Mouse (Mus musculus): Measurements from ENCODE around the gene Uhrf1. TPM values are rescaled to one million over a fixed set of nuclear protein-coding genes. Genes with fewer than 3 reads are reported as not detected.

The Uhrf1 gene
- polyA plus RNA-seq, 2 experiments: 93.9 to 105 TPM

- ATAC-seq (ENCODE audit: low FRiP score, low read depth) (no peak), DNase-seq (ENCODE audit: low spot score) (no peak)
- Histone ChIP-seq H3K27me3 (ENCODE audit: control insufficient read depth, insufficient read depth, low read length) (no peaks in the 10 kb centered on the region), H3K4me1 (ENCODE audit: control insufficient read depth, insufficient read depth, low read length) (peaks cover 11% of the 10 kb centered on the region), H3K27ac (replicated peaks; ENCODE audit: low read depth, low read length) (no peak overlapping the region), H3K9me3 (ENCODE audit: control insufficient read depth, low read length) (no peaks in the 10 kb centered on the region), H3K4me2 (replicated peaks; ENCODE audit: low read depth, low read length, severe bottlenecking) (no peak overlapping the region), H3K36me3 (ENCODE audit: control insufficient read depth, insufficient read depth, low read length) (peaks cover 23% of the 10 kb centered on the region), H3K4me3 (replicated peaks; ENCODE audit: low read length) (no peak overlapping the region), H3K9ac (ENCODE audit: low read depth, low read length, severe bottlenecking) (no peak overlapping the region)
- 90% methylated on average over 5 of the region's 5 CpGs for WGBS
- no peak for TF ChIP-seq POLR2A (IDR thresholded peaks at IDR 0.05; ENCODE audit: borderline replicate concordance, extremely low read depth, insufficient read depth, insufficient read length)
Measured at GRCm38 (mm10) chr17:56273986-56274385, 29.1 kb upstream of the Uhrf1 start.

GRCm38 (mm10) chr17:56275842-56276480 is 27.2 kb upstream of the Uhrf1 start:
- H3K4me3 ChIP-seq (replicated peaks; ENCODE audit: low read length): peak overlapping the region; percentile 59
- 24% methylated on average over 5 of the region's 5 CpGs for WGBS
- DNase-seq (ENCODE audit: low spot score): no peak
- H3K27ac ChIP-seq (replicated peaks; ENCODE audit: low read depth, low read length): peak overlapping the region; percentile 88
- no peak for TF ChIP-seq POLR2A (IDR thresholded peaks at IDR 0.05; ENCODE audit: borderline replicate concordance, extremely low read depth, insufficient read depth, insufficient read length)
- H3K27me3 ChIP-seq (ENCODE audit: control insufficient read depth, insufficient read depth, low read length): no peaks in the 10 kb centered on the region
- H3K4me2 ChIP-seq (replicated peaks; ENCODE audit: low read depth, low read length, severe bottlenecking): peak overlapping the region; percentile 71
- ATAC-seq (ENCODE audit: low FRiP score, low read depth): no peak; the same call in 1 of the 2 replicates
- no peaks in the 10 kb centered on the region for H3K9me3 ChIP-seq (ENCODE audit: control insufficient read depth, low read length)
- H3K36me3 ChIP-seq (ENCODE audit: control insufficient read depth, insufficient read depth, low read length): peaks cover 34% of the 10 kb centered on the region
- H3K4me1 ChIP-seq (ENCODE audit: control insufficient read depth, insufficient read depth, low read length): peaks cover 11% of the 10 kb centered on the region
- peak overlapping the region; percentile 72 for H3K9ac ChIP-seq (ENCODE audit: low read depth, low read length, severe bottlenecking)

GRCm38 (mm10) chr17:56276643-56277566 is 26.2 kb upstream of the Uhrf1 start, which contains the start of gene Ticam1:
Gene Ticam1 (minus strand): TSS chr17:56276786.
- WGBS: 8% methylated on average over 16 of the region's 21 CpGs
- Histone ChIP-seq H3K4me3 (replicated peaks; ENCODE audit: low read length) (peak within 1 kb of the TSS; percentile 59), H3K4me2 (replicated peaks; ENCODE audit: low read depth, low read length, severe bottlenecking) (peak within 1 kb of the TSS; percentile 71), H3K9me3 (ENCODE audit: control insufficient read depth, low read length) (no peaks in the 10 kb centered on the region), H3K36me3 (ENCODE audit: control insufficient read depth, insufficient read depth, low read length) (peaks cover 34% of the 10 kb centered on the region), H3K4me1 (ENCODE audit: control insufficient read depth, insufficient read depth, low read length) (peaks cover 11% of the 10 kb centered on the region), H3K27ac (replicated peaks; ENCODE audit: low read depth, low read length) (peak within 1 kb of the TSS; percentile 88), H3K9ac (ENCODE audit: low read depth, low read length, severe bottlenecking) (peak within 1 kb of the TSS; percentile 72), H3K27me3 (ENCODE audit: control insufficient read depth, insufficient read depth, low read length) (no peaks in the 10 kb centered on the region)
- ATAC-seq (ENCODE audit: low FRiP score, low read depth): peak; percentile 94
- DNase-seq (ENCODE audit: low spot score): peak; percentile 96
- no peak for TF ChIP-seq POLR2A (IDR thresholded peaks at IDR 0.05; ENCODE audit: borderline replicate concordance, extremely low read depth, insufficient read depth, insufficient read length)

GRCm38 (mm10) chr17:56277567-56277893 is 25.6 kb upstream of the Uhrf1 start:
- no peak for TF ChIP-seq POLR2A (IDR thresholded peaks at IDR 0.05; ENCODE audit: borderline replicate concordance, extremely low read depth, insufficient read depth, insufficient read length)
- peak overlapping the region; percentile 88 for H3K27ac ChIP-seq (replicated peaks; ENCODE audit: low read depth, low read length)
- H3K9me3 ChIP-seq (ENCODE audit: control insufficient read depth, low read length): no peaks in the 10 kb centered on the region
- H3K9ac ChIP-seq (ENCODE audit: low read depth, low read length, severe bottlenecking): no peak overlapping the region
- DNase-seq (ENCODE audit: low spot score) (no peak), ATAC-seq (ENCODE audit: low FRiP score, low read depth) (no peak)
- peak overlapping the region; percentile 71 for H3K4me2 ChIP-seq (replicated peaks; ENCODE audit: low read depth, low read length, severe bottlenecking)
- peak overlapping the region; percentile 59; the same call in 1 of the 2 replicates for H3K4me3 ChIP-seq (replicated peaks; ENCODE audit: low read length)
- H3K4me1 ChIP-seq (ENCODE audit: control insufficient read depth, insufficient read depth, low read length): peaks cover 11% of the 10 kb centered on the region
- peaks cover 35% of the 10 kb centered on the region for H3K36me3 ChIP-seq (ENCODE audit: control insufficient read depth, insufficient read depth, low read length)
- 55% methylated on average over 2 of the region's 2 CpGs for WGBS
- H3K27me3 ChIP-seq (ENCODE audit: control insufficient read depth, insufficient read depth, low read length): no peaks in the 10 kb centered on the region

GRCm38 (mm10) chr17:56278340-56278739 is 24.8 kb upstream of the Uhrf1 start:
- Histone ChIP-seq H3K9me3 (ENCODE audit: control insufficient read depth, low read length) (no peaks in the 10 kb centered on the region), H3K9ac (ENCODE audit: low read depth, low read length, severe bottlenecking) (no peak overlapping the region), H3K27me3 (ENCODE audit: control insufficient read depth, insufficient read depth, low read length) (no peaks in the 10 kb centered on the region), H3K4me1 (ENCODE audit: control insufficient read depth, insufficient read depth, low read length) (peaks cover 11% of the 10 kb centered on the region), H3K4me2 (replicated peaks; ENCODE audit: low read depth, low read length, severe bottlenecking) (no peak overlapping the region), H3K27ac (replicated peaks; ENCODE audit: low read depth, low read length) (no peak overlapping the region), H3K36me3 (ENCODE audit: control insufficient read depth, insufficient read depth, low read length) (peaks cover 40% of the 10 kb centered on the region), H3K4me3 (replicated peaks; ENCODE audit: low read length) (no peak overlapping the region)
- 90% methylated on average over 5 of the region's 5 CpGs for WGBS
- TF ChIP-seq POLR2A (IDR thresholded peaks at IDR 0.05; ENCODE audit: borderline replicate concordance, extremely low read depth, insufficient read depth, insufficient read length): no peak
- ATAC-seq (ENCODE audit: low FRiP score, low read depth): no peak
- no peak for DNase-seq (ENCODE audit: low spot score)

Measured in limb, embryonic 14.5 days (tissue).